Mouse (Mus musculus) c-Kit-negative CD71-positive TER-119-positive erythroid progenitor cells, embryonic 14.5 days (primary cell): ENCODE data around the gene Lrig3.

Source experiments
- DNase-seq: peaks from one replicate; pipeline ENCODE4 v3.0.0-alpha.2; 2013; ENCODE audit warnings: low read depth, low spot score

Gene Lrig3

GRCm38 (mm10) chr10:125964709-125965108 lies 1.3 kb upstream of the Lrig3 start:
- no peak for DNase-seq

- DNase-seq: no peak
These were observed 698 bp downstream of the Lrig3 start for GRCm38 (mm10) chr10:125966481-125967251.

GRCm38 (mm10) chr10:125967436-125968160 lies 1.6 kb downstream of the Lrig3 start:
- DNase-seq: no peak

- DNase-seq: no peak
These were observed 2.5 kb downstream of the Lrig3 start for GRCm38 (mm10) chr10:125968191-125969132.

- no peak for DNase-seq
These were observed 3.1 kb downstream of the Lrig3 start for GRCm38 (mm10) chr10:125969133-125969490.

- DNase-seq: no peak
These were observed 4.1 kb downstream of the Lrig3 start for GRCm38 (mm10) chr10:125970031-125970430.

GRCm38 (mm10) chr10:125970500-125970899 lies 4.5 kb downstream of the Lrig3 start:
- no peak for DNase-seq

GRCm38 (mm10) chr10:125973726-125974125 lies 7.8 kb downstream of the Lrig3 start:
- DNase-seq: no peak

GRCm38 (mm10) chr10:125981938-125982337 lies 16.0 kb downstream of the Lrig3 start:
- DNase-seq: no peak

- no peak for DNase-seq
These were observed 18.6 kb downstream of the Lrig3 start for GRCm38 (mm10) chr10:125984473-125985035.

GRCm38 (mm10) chr10:125985795-125986194 lies 19.8 kb downstream of the Lrig3 start:
- DNase-seq: no peak

- no peak for DNase-seq
These were observed 20.5 kb downstream of the Lrig3 start for GRCm38 (mm10) chr10:125986443-125986842.

GRCm38 (mm10) chr10:125987307-125987706 lies 21.3 kb downstream of the Lrig3 start:
- no peak for DNase-seq

- DNase-seq: no peak
These were observed 22.1 kb downstream of the Lrig3 start for GRCm38 (mm10) chr10:125988037-125988436.

GRCm38 (mm10) chr10:125989890-125990289 lies 23.9 kb downstream of the Lrig3 start:
- no peak for DNase-seq

- no peak for DNase-seq
These were observed 24.4 kb downstream of the Lrig3 start for GRCm38 (mm10) chr10:125990394-125990793.

- no peak for DNase-seq
These were observed 25.9 kb downstream of the Lrig3 start for GRCm38 (mm10) chr10:125991819-125992218.

GRCm38 (mm10) chr10:125994855-125995254 lies 28.9 kb downstream of the Lrig3 start:
- no peak for DNase-seq

- no peak for DNase-seq
These were observed 29.7 kb downstream of the Lrig3 start for GRCm38 (mm10) chr10:125995701-125996100.

GRCm38 (mm10) chr10:125996989-125997388 lies 31.0 kb downstream of the Lrig3 start:
- no peak for DNase-seq

GRCm38 (mm10) chr10:125999561-125999960 lies 33.6 kb downstream of the Lrig3 start:
- DNase-seq: no peak
